Mouse (Mus musculus): ENCODE results near the gene Jph2. TPM values are rescaled to one million over a fixed set of nuclear protein-coding genes. Genes with fewer than 3 reads are reported as not detected.

Jph2 gene
- polyA plus RNA-seq, 1 experiment from 2014 or later: 0.19 TPM

GRCm38 (mm10) chr2:163346497-163346896 lies 51.3 kb downstream of the Jph2 start:
- 79% methylated on average over 11 of the region's 11 CpGs for WGBS
- Histone ChIP-seq H3K4me3 (ENCODE audit: low read depth, low read length) (no peak overlapping the region), H3K36me3 (ENCODE audit: control insufficient read depth, insufficient read depth, low read length) (no peaks in the 10 kb centered on the region), H3K4me2 (no peak overlapping the region), H3K27me3 (ENCODE audit: control insufficient read depth, insufficient read depth, low read length) (no peaks in the 10 kb centered on the region), H3K4me1 (ENCODE audit: control insufficient read depth, insufficient read depth, low read length) (no peaks in the 10 kb centered on the region), H3K9ac (ENCODE audit: low read length) (no peak overlapping the region), H3K27ac (ENCODE audit: low read depth, low read length) (no peak overlapping the region), H3K9me3 (ENCODE audit: control insufficient read depth, low read length) (no peaks in the 10 kb centered on the region)
- ATAC-seq (ENCODE audit: low FRiP score) (no peak), DNase-seq (ENCODE audit: low spot score, missing footprints) (peak; percentile 28)

- DNase-seq (ENCODE audit: low spot score, missing footprints) (no peak), ATAC-seq (ENCODE audit: low FRiP score) (no peak)
- WGBS: 79% methylated on average over 13 of the region's 13 CpGs
- Histone ChIP-seq H3K36me3 (ENCODE audit: control insufficient read depth, insufficient read depth, low read length) (no peaks in the 10 kb centered on the region), H3K27me3 (ENCODE audit: control insufficient read depth, insufficient read depth, low read length) (peaks cover 7% of the 10 kb centered on the region; the same call in 1 of the 2 replicates), H3K4me2 (no peak overlapping the region), H3K27ac (ENCODE audit: low read depth, low read length) (no peak overlapping the region), H3K9me3 (ENCODE audit: control insufficient read depth, low read length) (no peaks in the 10 kb centered on the region), H3K4me3 (ENCODE audit: low read depth, low read length) (no peak overlapping the region), H3K9ac (ENCODE audit: low read length) (no peak overlapping the region), H3K4me1 (ENCODE audit: control insufficient read depth, insufficient read depth, low read length) (no peaks in the 10 kb centered on the region)
Measured at GRCm38 (mm10) chr2:163344976-163345660, 52.7 kb downstream of the Jph2 start.

- ATAC-seq (ENCODE audit: low FRiP score): no peak
- Histone ChIP-seq H3K27me3 (ENCODE audit: control insufficient read depth, insufficient read depth, low read length) (peaks cover 21% of the 10 kb centered on the region), H3K9me3 (ENCODE audit: control insufficient read depth, low read length) (no peaks in the 10 kb centered on the region), H3K4me3 (ENCODE audit: low read depth, low read length) (no peak overlapping the region), H3K36me3 (ENCODE audit: control insufficient read depth, insufficient read depth, low read length) (no peaks in the 10 kb centered on the region), H3K4me1 (ENCODE audit: control insufficient read depth, insufficient read depth, low read length) (peaks cover 3% of the 10 kb centered on the region), H3K4me2 (no peak overlapping the region), H3K9ac (ENCODE audit: low read length) (no peak overlapping the region), H3K27ac (ENCODE audit: low read depth, low read length) (no peak overlapping the region)
- DNase-seq (ENCODE audit: low spot score, missing footprints): peak; percentile 93
- 79% methylated on average over 4 of the region's 4 CpGs for WGBS
Measured at GRCm38 (mm10) chr2:163343671-163344070, 54.1 kb downstream of the Jph2 start.

GRCm38 (mm10) chr2:163340263-163340662 lies 57.5 kb downstream of the Jph2 start:
- ATAC-seq (ENCODE audit: low FRiP score) (no peak; the same call in 1 of the 2 replicates), DNase-seq (ENCODE audit: low spot score, missing footprints) (peak; percentile 96)
- WGBS: 28% methylated on average over 9 of the region's 9 CpGs
- Histone ChIP-seq H3K4me3 (ENCODE audit: low read depth, low read length) (no peak overlapping the region), H3K9ac (ENCODE audit: low read length) (no peak overlapping the region), H3K4me2 (no peak overlapping the region), H3K27me3 (ENCODE audit: control insufficient read depth, insufficient read depth, low read length) (peaks cover 32% of the 10 kb centered on the region), H3K36me3 (ENCODE audit: control insufficient read depth, insufficient read depth, low read length) (no peaks in the 10 kb centered on the region), H3K4me1 (ENCODE audit: control insufficient read depth, insufficient read depth, low read length) (peaks cover 3% of the 10 kb centered on the region), H3K27ac (ENCODE audit: low read depth, low read length) (no peak overlapping the region), H3K9me3 (ENCODE audit: control insufficient read depth, low read length) (no peaks in the 10 kb centered on the region)

GRCm38 (mm10) chr2:163332368-163333055 lies 65.3 kb downstream of the Jph2 start:
- no peak for ATAC-seq (ENCODE audit: low FRiP score)
- Histone ChIP-seq H3K4me1 (ENCODE audit: control insufficient read depth, insufficient read depth, low read length) (no peaks in the 10 kb centered on the region; the same call in 1 of the 2 replicates), H3K4me3 (ENCODE audit: low read depth, low read length) (no peak overlapping the region), H3K36me3 (ENCODE audit: control insufficient read depth, insufficient read depth, low read length) (no peaks in the 10 kb centered on the region), H3K27me3 (ENCODE audit: control insufficient read depth, insufficient read depth, low read length) (no peaks in the 10 kb centered on the region; the same call in 1 of the 2 replicates), H3K27ac (ENCODE audit: low read depth, low read length) (no peak overlapping the region), H3K9ac (ENCODE audit: low read length) (no peak overlapping the region), H3K4me2 (no peak overlapping the region), H3K9me3 (ENCODE audit: control insufficient read depth, low read length) (no peaks in the 10 kb centered on the region)
- no peak for DNase-seq (ENCODE audit: low spot score, missing footprints)
- 72% methylated on average over 13 of the region's 13 CpGs for WGBS

GRCm38 (mm10) chr2:163331423-163331822 lies 66.4 kb downstream of the Jph2 start:
- Histone ChIP-seq H3K4me1 (ENCODE audit: control insufficient read depth, insufficient read depth, low read length) (no peaks in the 10 kb centered on the region; the same call in 1 of the 2 replicates), H3K9ac (ENCODE audit: low read length) (no peak overlapping the region), H3K27ac (ENCODE audit: low read depth, low read length) (no peak overlapping the region), H3K4me2 (no peak overlapping the region), H3K4me3 (ENCODE audit: low read depth, low read length) (no peak overlapping the region), H3K27me3 (ENCODE audit: control insufficient read depth, insufficient read depth, low read length) (no peaks in the 10 kb centered on the region), H3K9me3 (ENCODE audit: control insufficient read depth, low read length) (no peaks in the 10 kb centered on the region), H3K36me3 (ENCODE audit: control insufficient read depth, insufficient read depth, low read length) (no peaks in the 10 kb centered on the region)
- DNase-seq (ENCODE audit: low spot score, missing footprints) (no peak), ATAC-seq (ENCODE audit: low FRiP score) (no peak)
- WGBS: 88% methylated on average over 6 of the region's 6 CpGs

GRCm38 (mm10) chr2:163330742-163331141 lies 67.1 kb downstream of the Jph2 start:
- Histone ChIP-seq H3K9me3 (ENCODE audit: control insufficient read depth, low read length) (no peaks in the 10 kb centered on the region), H3K4me3 (ENCODE audit: low read depth, low read length) (no peak overlapping the region), H3K27me3 (ENCODE audit: control insufficient read depth, insufficient read depth, low read length) (no peaks in the 10 kb centered on the region), H3K27ac (ENCODE audit: low read depth, low read length) (no peak overlapping the region), H3K4me2 (no peak overlapping the region), H3K9ac (ENCODE audit: low read length) (no peak overlapping the region), H3K36me3 (ENCODE audit: control insufficient read depth, insufficient read depth, low read length) (no peaks in the 10 kb centered on the region), H3K4me1 (ENCODE audit: control insufficient read depth, insufficient read depth, low read length) (no peaks in the 10 kb centered on the region; the same call in 1 of the 2 replicates)
- ATAC-seq (ENCODE audit: low FRiP score) (no peak), DNase-seq (ENCODE audit: low spot score, missing footprints) (peak; percentile 93)
- 30% methylated on average over 7 of the region's 7 CpGs for WGBS

GRCm38 (mm10) chr2:163323163-163323562 lies 74.6 kb downstream of the Jph2 start:
- Histone ChIP-seq H3K4me1 (ENCODE audit: control insufficient read depth, insufficient read depth, low read length) (no peaks in the 10 kb centered on the region), H3K36me3 (ENCODE audit: control insufficient read depth, insufficient read depth, low read length) (peaks cover 6% of the 10 kb centered on the region), H3K4me3 (ENCODE audit: low read depth, low read length) (no peak overlapping the region), H3K4me2 (no peak overlapping the region), H3K27me3 (ENCODE audit: control insufficient read depth, insufficient read depth, low read length) (no peaks in the 10 kb centered on the region), H3K9me3 (ENCODE audit: control insufficient read depth, low read length) (no peaks in the 10 kb centered on the region), H3K27ac (ENCODE audit: low read depth, low read length) (no peak overlapping the region), H3K9ac (ENCODE audit: low read length) (no peak overlapping the region)
- ATAC-seq (ENCODE audit: low FRiP score): no peak
- DNase-seq (ENCODE audit: low spot score, missing footprints): peak; percentile 68
- WGBS: 48% methylated on average over 1 of the region's 1 CpGs

GRCm38 (mm10) chr2:163318777-163319176 lies 79.0 kb downstream of the Jph2 start:
- H3K9me3 ChIP-seq (ENCODE audit: control insufficient read depth, low read length): no peaks in the 10 kb centered on the region
- H3K27ac ChIP-seq (ENCODE audit: low read depth, low read length): no peak overlapping the region
- DNase-seq (ENCODE audit: low spot score, missing footprints) (no peak), ATAC-seq (ENCODE audit: low FRiP score) (no peak)
- no peaks in the 10 kb centered on the region for H3K4me1 ChIP-seq (ENCODE audit: control insufficient read depth, insufficient read depth, low read length)
- H3K4me3 ChIP-seq (ENCODE audit: low read depth, low read length): no peak overlapping the region
- H3K36me3 ChIP-seq (ENCODE audit: control insufficient read depth, insufficient read depth, low read length): peaks cover 7% of the 10 kb centered on the region
- no peaks in the 10 kb centered on the region for H3K27me3 ChIP-seq (ENCODE audit: control insufficient read depth, insufficient read depth, low read length)
- H3K9ac ChIP-seq (ENCODE audit: low read length): no peak overlapping the region
- no peak overlapping the region for H3K4me2 ChIP-seq
- WGBS: 87% methylated on average over 3 of the region's 3 CpGs

Measured in midbrain, embryonic 11.5 days (tissue).